Comparison of ENCODE assay signal across 14 mouse cellular contexts in genomic region chr1:118765525-118765924, GRCm38 (mm10).
DNase-seq lines count a peak whose midpoint lies in the region; ATAC-seq and TF ChIP-seq lines count a peak whose summit lies in the region.
"Had no signal": no experiment of that assay in that cellular context is flagged by ENCODE, and none has a peak within 500 bp of the region (broad histone marks: within the 10 kb centered on the region; RNA-seq: fewer than 3 reads in every experiment).

No protein-coding gene starts in this region.

- no peaks in the 10 kb centered on the region for H3K9me3 ChIP-seq in forebrain, embryonic 14.5 days (replicated peaks; ENCODE audit: control insufficient read depth, low read length)
- H3K9me3 ChIP-seq in forebrain, embryonic 16.5 days (ENCODE audit: control insufficient read depth, low read length): no peaks in the 10 kb centered on the region
- no peaks in the 10 kb centered on the region for H3K9me3 ChIP-seq in hindbrain, postnatal 0 days (ENCODE audit: low read length)
- H3K9me3 ChIP-seq in hindbrain, embryonic 12.5 days (replicated peaks): no peaks in the 10 kb centered on the region
- H3K9me3 ChIP-seq in midbrain, postnatal 0 days (ENCODE audit: low read length): no peaks in the 10 kb centered on the region
- no peaks in the 10 kb centered on the region for H3K9me3 ChIP-seq in midbrain, embryonic 14.5 days (ENCODE audit: control insufficient read depth, low read length)
- H3K9me3 ChIP-seq: forebrain, embryonic 12.5 days; limb, embryonic 15.5 days had no signal

- 60% methylated on average over 9 of the region's 9 CpGs for WGBS in forebrain, embryonic 14.5 days
- WGBS in forebrain, embryonic 16.5 days: 50% methylated on average over 9 of the region's 9 CpGs
- WGBS in hindbrain, postnatal 0 days: 58% methylated on average over 9 of the region's 9 CpGs
- WGBS in hindbrain, embryonic 12.5 days: 72% methylated on average over 9 of the region's 9 CpGs
- 58% methylated on average over 9 of the region's 9 CpGs for WGBS in midbrain, postnatal 0 days
- WGBS in midbrain, embryonic 14.5 days: 72% methylated on average over 9 of the region's 9 CpGs

- H3K36me3 ChIP-seq in forebrain, embryonic 14.5 days (ENCODE audit: control insufficient read depth, insufficient read depth, low read length): no peaks in the 10 kb centered on the region
- no peaks in the 10 kb centered on the region for H3K36me3 ChIP-seq in forebrain, embryonic 16.5 days (ENCODE audit: control insufficient read depth, insufficient read depth)
- H3K36me3 ChIP-seq in hindbrain, postnatal 0 days (ENCODE audit: insufficient read depth, low read length): no peaks in the 10 kb centered on the region
- H3K36me3 ChIP-seq in hindbrain, embryonic 12.5 days: no peaks in the 10 kb centered on the region
- no peaks in the 10 kb centered on the region for H3K36me3 ChIP-seq in midbrain, postnatal 0 days (ENCODE audit: insufficient read depth, low read length)
- no peaks in the 10 kb centered on the region for H3K36me3 ChIP-seq in midbrain, embryonic 14.5 days (ENCODE audit: control insufficient read depth, insufficient read depth, low read length)
- H3K36me3 ChIP-seq: forebrain, embryonic 12.5 days; limb, embryonic 15.5 days had no signal

- no peak for TF ChIP-seq CTCF in hindbrain, postnatal 0 days (IDR thresholded peaks at IDR 0.05; ENCODE audit: low read depth)
- TF ChIP-seq CTCF in midbrain, postnatal 0 days (IDR thresholded peaks at IDR 0.05): no peak

- no peaks in the 10 kb centered on the region for H3K27me3 ChIP-seq in forebrain, embryonic 14.5 days (replicated peaks; ENCODE audit: control insufficient read depth, insufficient read depth, low read length)
- no peaks in the 10 kb centered on the region for H3K27me3 ChIP-seq in forebrain, embryonic 16.5 days (replicated peaks; ENCODE audit: control insufficient read depth, insufficient read depth, low read length)
- no peaks in the 10 kb centered on the region for H3K27me3 ChIP-seq in hindbrain, postnatal 0 days (ENCODE audit: insufficient read depth, low read length)
- no peaks in the 10 kb centered on the region for H3K27me3 ChIP-seq in hindbrain, embryonic 12.5 days
- no peaks in the 10 kb centered on the region for H3K27me3 ChIP-seq in midbrain, postnatal 0 days (ENCODE audit: insufficient read depth, low read length)
- H3K27me3 ChIP-seq in midbrain, embryonic 14.5 days (ENCODE audit: control insufficient read depth, insufficient read depth, low read length): no peaks in the 10 kb centered on the region
- H3K27me3 ChIP-seq: limb, embryonic 15.5 days had no signal

- H3K9ac ChIP-seq in forebrain, embryonic 14.5 days (ENCODE audit: low read length): no peak overlapping the region
- H3K9ac ChIP-seq in forebrain, embryonic 16.5 days (replicated peaks; ENCODE audit: low read depth, low read length): no peak overlapping the region
- H3K9ac ChIP-seq in hindbrain, postnatal 0 days (replicated peaks; ENCODE audit: low read length): no peak overlapping the region
- no peak overlapping the region for H3K9ac ChIP-seq in hindbrain, embryonic 12.5 days
- no peak overlapping the region for H3K9ac ChIP-seq in midbrain, postnatal 0 days (replicated peaks; ENCODE audit: low read length, poor library complexity, severe bottlenecking)
- no peak overlapping the region for H3K9ac ChIP-seq in midbrain, embryonic 14.5 days (replicated peaks; ENCODE audit: low read length)
- H3K9ac ChIP-seq: forebrain, embryonic 12.5 days; limb, embryonic 15.5 days had no signal

- ATAC-seq in forebrain, embryonic 14.5 days: no peak
- ATAC-seq in forebrain, embryonic 16.5 days: no peak
- ATAC-seq in hindbrain, postnatal 0 days: no peak
- no peak for ATAC-seq in hindbrain, embryonic 12.5 days (ENCODE audit: low FRiP score)
- no peak for ATAC-seq in midbrain, postnatal 0 days (ENCODE audit: low FRiP score)
- ATAC-seq in midbrain, embryonic 14.5 days (ENCODE audit: low FRiP score, low TSS enrichment): no peak
- ATAC-seq in monocyte, adult 5-6 weeks (replicated peaks; ENCODE audit: insufficient number of reproducible peaks, low FRiP score, low TSS enrichment, poor library complexity, severe bottlenecking): no peak

- H3K4me1 ChIP-seq in forebrain, embryonic 14.5 days (ENCODE audit: control insufficient read depth, insufficient read depth, low read length): no peaks in the 10 kb centered on the region
- no peaks in the 10 kb centered on the region for H3K4me1 ChIP-seq in forebrain, embryonic 16.5 days (replicated peaks; ENCODE audit: control insufficient read depth, insufficient read depth, low read length)
- H3K4me1 ChIP-seq in hindbrain, postnatal 0 days (ENCODE audit: insufficient read depth, low read length): no peaks in the 10 kb centered on the region
- no peaks in the 10 kb centered on the region for H3K4me1 ChIP-seq in hindbrain, embryonic 12.5 days
- H3K4me1 ChIP-seq in midbrain, postnatal 0 days (ENCODE audit: insufficient read depth, low read length): no peaks in the 10 kb centered on the region
- H3K4me1 ChIP-seq in midbrain, embryonic 14.5 days (ENCODE audit: control insufficient read depth, insufficient read depth, low read length): no peaks in the 10 kb centered on the region
- H3K4me1 ChIP-seq: limb, embryonic 15.5 days had no signal

- H3K4me3 ChIP-seq in forebrain, embryonic 14.5 days (ENCODE audit: low read depth, low read length): no peak overlapping the region
- no peak overlapping the region for H3K4me3 ChIP-seq in forebrain, embryonic 16.5 days (replicated peaks; ENCODE audit: low read length)
- H3K4me3 ChIP-seq in hindbrain, postnatal 0 days (ENCODE audit: low read length): no peak overlapping the region
- H3K4me3 ChIP-seq in hindbrain, embryonic 12.5 days: no peak overlapping the region
- no peak overlapping the region for H3K4me3 ChIP-seq in midbrain, postnatal 0 days (ENCODE audit: low read depth, low read length)
- H3K4me3 ChIP-seq in midbrain, embryonic 14.5 days (replicated peaks; ENCODE audit: low read depth, low read length): no peak overlapping the region
- H3K4me3 ChIP-seq: forebrain, embryonic 12.5 days; limb, embryonic 15.5 days had no signal

- peak; percentile 49 for DNase-seq in forebrain, embryonic 14.5 days (ENCODE audit: low spot score)
- DNase-seq in hindbrain, postnatal 0 days (ENCODE audit: low spot score): peak; percentile 48
- DNase-seq in midbrain, postnatal 0 days (ENCODE audit: low spot score): peak; percentile 42
- no peak for DNase-seq in midbrain, embryonic 14.5 days
- DNase-seq: cerebellum, adult 18-20 months; embryo, embryonic 11 days; lung, postnatal 14 days; right cerebral cortex, postnatal 25 days had no signal

- no peak overlapping the region for H3K4me2 ChIP-seq in forebrain, embryonic 14.5 days (ENCODE audit: low read length)
- H3K4me2 ChIP-seq in forebrain, embryonic 16.5 days (ENCODE audit: low read length): no peak overlapping the region
- no peak overlapping the region for H3K4me2 ChIP-seq in hindbrain, postnatal 0 days (ENCODE audit: low read depth, low read length)
- H3K4me2 ChIP-seq in hindbrain, embryonic 12.5 days (replicated peaks): no peak overlapping the region
- no peak overlapping the region for H3K4me2 ChIP-seq in midbrain, postnatal 0 days (ENCODE audit: low read depth, low read length, poor library complexity, severe bottlenecking)
- H3K4me2 ChIP-seq in midbrain, embryonic 14.5 days (ENCODE audit: low read length): no peak overlapping the region
- H3K4me2 ChIP-seq: forebrain, embryonic 12.5 days; limb, embryonic 15.5 days had no signal

- no peak overlapping the region for H3K27ac ChIP-seq in forebrain, embryonic 14.5 days (ENCODE audit: low read depth, low read length)
- no peak overlapping the region for H3K27ac ChIP-seq in forebrain, embryonic 16.5 days (ENCODE audit: low read length)
- no peak overlapping the region for H3K27ac ChIP-seq in hindbrain, postnatal 0 days
- no peak overlapping the region for H3K27ac ChIP-seq in hindbrain, embryonic 12.5 days
- no peak overlapping the region for H3K27ac ChIP-seq in midbrain, postnatal 0 days (ENCODE audit: low read depth, low read length)
- H3K27ac ChIP-seq in midbrain, embryonic 14.5 days (replicated peaks; ENCODE audit: low read depth, low read length): no peak overlapping the region
- H3K27ac ChIP-seq: forebrain, embryonic 12.5 days; kidney, postnatal 0 days; limb, embryonic 15.5 days had no signal
